Mouse (Mus musculus): ENCODE measurements around the gene Prpf40b. TPM values are rescaled to one million over a fixed set of nuclear protein-coding genes. Genes with fewer than 3 reads are reported as not detected.

Prpf40b gene
- polyA plus RNA-seq, 1 experiment from 2014 or later: 35.0 TPM

- Histone ChIP-seq H3K4me2 (replicated peaks) (no peak overlapping the region), H3K36me3 (peaks cover 35% of the 10 kb centered on the region), H3K9me3 (no peaks in the 10 kb centered on the region), H3K27ac (no peak overlapping the region), H3K4me1 (replicated peaks) (0 out of 2 replicates have a peak, but pooled peaks cover 3% of the 10 kb centered on the region), H3K4me3 (replicated peaks) (no peak overlapping the region), H3K9ac (no peak overlapping the region), H3K27me3 (replicated peaks) (no peaks in the 10 kb centered on the region)
- WGBS: 79% methylated on average over 9 of the region's 9 CpGs
- no peak for ATAC-seq
Observed at GRCm38 (mm10) chr15:99320978-99321377, 26.1 kb downstream of the Prpf40b start.

GRCm38 (mm10) chr15:99324151-99324550 is 29.3 kb downstream of the Prpf40b start:
- H3K4me2 ChIP-seq (replicated peaks): no peak overlapping the region
- 77% methylated on average over 9 of the region's 9 CpGs for WGBS
- H3K9me3 ChIP-seq: no peaks in the 10 kb centered on the region
- ATAC-seq: no peak
- no peak overlapping the region for H3K27ac ChIP-seq
- H3K4me1 ChIP-seq (replicated peaks): no peaks in the 10 kb centered on the region
- H3K4me3 ChIP-seq (replicated peaks): no peak overlapping the region
- no peaks in the 10 kb centered on the region for H3K27me3 ChIP-seq (replicated peaks)
- H3K36me3 ChIP-seq: peaks cover 23% of the 10 kb centered on the region
- no peak overlapping the region for H3K9ac ChIP-seq

GRCm38 (mm10) chr15:99325598-99325997 is 30.7 kb downstream of the Prpf40b start:
- Histone ChIP-seq H3K4me3 (replicated peaks) (no peak overlapping the region), H3K27ac (no peak overlapping the region), H3K36me3 (peaks cover 20% of the 10 kb centered on the region), H3K9ac (no peak overlapping the region), H3K9me3 (no peaks in the 10 kb centered on the region), H3K4me2 (replicated peaks) (no peak overlapping the region), H3K27me3 (replicated peaks) (no peaks in the 10 kb centered on the region), H3K4me1 (replicated peaks) (no peaks in the 10 kb centered on the region)
- WGBS: 90% methylated on average over 6 of the region's 6 CpGs
- no peak for ATAC-seq

GRCm38 (mm10) chr15:99326407-99326806 is 31.5 kb downstream of the Prpf40b start:
- H3K27ac ChIP-seq: 0 out of 2 replicates have a peak overlapping the region, but pooled peaks have one; percentile 11
- no peak overlapping the region for H3K4me3 ChIP-seq (replicated peaks)
- peaks cover 17% of the 10 kb centered on the region for H3K36me3 ChIP-seq
- H3K9me3 ChIP-seq: no peaks in the 10 kb centered on the region
- no peak overlapping the region for H3K9ac ChIP-seq
- H3K27me3 ChIP-seq (replicated peaks): no peaks in the 10 kb centered on the region
- ATAC-seq: no peak
- H3K4me2 ChIP-seq (replicated peaks): no peak overlapping the region
- H3K4me1 ChIP-seq (replicated peaks): no peaks in the 10 kb centered on the region
- 30% methylated on average over 2 of the region's 2 CpGs for WGBS

GRCm38 (mm10) chr15:99326959-99327358 is 32.1 kb downstream of the Prpf40b start:
- H3K9ac ChIP-seq: no peak overlapping the region
- 70% methylated on average over 1 of the region's 1 CpGs for WGBS
- H3K27ac ChIP-seq: no peak overlapping the region
- peaks cover 4% of the 10 kb centered on the region; the same call in 1 of the 2 replicates for H3K4me1 ChIP-seq (replicated peaks)
- no peak overlapping the region for H3K4me3 ChIP-seq (replicated peaks)
- no peak for ATAC-seq
- no peaks in the 10 kb centered on the region for H3K27me3 ChIP-seq (replicated peaks)
- no peak overlapping the region for H3K4me2 ChIP-seq (replicated peaks)
- no peaks in the 10 kb centered on the region for H3K9me3 ChIP-seq
- H3K36me3 ChIP-seq: peaks cover 12% of the 10 kb centered on the region; the same call in 1 of the 2 replicates

- H3K9me3 ChIP-seq: no peaks in the 10 kb centered on the region
- H3K9ac ChIP-seq: no peak overlapping the region
- no peak for ATAC-seq
- H3K36me3 ChIP-seq: peaks cover 8% of the 10 kb centered on the region; the same call in 1 of the 2 replicates
- no peak overlapping the region for H3K27ac ChIP-seq
- H3K4me2 ChIP-seq (replicated peaks): no peak overlapping the region
- H3K4me1 ChIP-seq (replicated peaks): peaks cover 15% of the 10 kb centered on the region
- WGBS: 96% methylated on average over 5 of the region's 5 CpGs
- no peaks in the 10 kb centered on the region for H3K27me3 ChIP-seq (replicated peaks)
- no peak overlapping the region for H3K4me3 ChIP-seq (replicated peaks)
Observed at GRCm38 (mm10) chr15:99328011-99328410, 33.1 kb downstream of the Prpf40b start.

GRCm38 (mm10) chr15:99330324-99330723 is 35.4 kb downstream of the Prpf40b start:
- Histone ChIP-seq H3K4me1 (replicated peaks) (peaks cover 31% of the 10 kb centered on the region), H3K27me3 (replicated peaks) (no peaks in the 10 kb centered on the region), H3K4me2 (replicated peaks) (no peak overlapping the region), H3K9me3 (no peaks in the 10 kb centered on the region), H3K4me3 (replicated peaks) (no peak overlapping the region), H3K27ac (no peak overlapping the region), H3K36me3 (peaks cover 3% of the 10 kb centered on the region; the same call in 1 of the 2 replicates), H3K9ac (no peak overlapping the region)
- WGBS: 87% methylated on average over 2 of the region's 2 CpGs
- ATAC-seq: no peak

GRCm38 (mm10) chr15:99331341-99331740 is 36.5 kb downstream of the Prpf40b start:
- Histone ChIP-seq H3K9me3 (no peaks in the 10 kb centered on the region), H3K4me2 (replicated peaks) (no peak overlapping the region), H3K36me3 (peaks cover 3% of the 10 kb centered on the region; the same call in 1 of the 2 replicates), H3K27me3 (replicated peaks) (no peaks in the 10 kb centered on the region), H3K4me3 (replicated peaks) (no peak overlapping the region), H3K4me1 (replicated peaks) (peaks cover 31% of the 10 kb centered on the region), H3K27ac (no peak overlapping the region), H3K9ac (no peak overlapping the region)
- 89% methylated on average over 5 of the region's 5 CpGs for WGBS
- ATAC-seq: no peak

GRCm38 (mm10) chr15:99332111-99332510 is 37.2 kb downstream of the Prpf40b start:
- Histone ChIP-seq H3K4me1 (replicated peaks) (peaks cover 31% of the 10 kb centered on the region), H3K27ac (peak overlapping the region; percentile 95), H3K9ac (no peak overlapping the region)

GRCm38 (mm10) chr15:99332921-99333675 is 38.2 kb downstream of the Prpf40b start:
- no peak overlapping the region for H3K9ac ChIP-seq
- H3K4me2 ChIP-seq (replicated peaks): peak overlapping the region; percentile 23; the same call in 1 of the 2 replicates
- 31% methylated on average over 9 of the region's 9 CpGs for WGBS
- H3K27ac ChIP-seq: peak overlapping the region; percentile 95
- no peaks in the 10 kb centered on the region for H3K27me3 ChIP-seq (replicated peaks)
- H3K4me1 ChIP-seq (replicated peaks): peaks cover 31% of the 10 kb centered on the region
- no peak overlapping the region for H3K4me3 ChIP-seq (replicated peaks)
- ATAC-seq: peak; percentile 87
- no peaks in the 10 kb centered on the region for H3K9me3 ChIP-seq
- H3K36me3 ChIP-seq: no peaks in the 10 kb centered on the region

More at GRCm38 (mm10) chr15:99332111-99332510, 37.2 kb downstream of the Prpf40b start:
- ATAC-seq: no peak
- H3K4me3 ChIP-seq (replicated peaks): no peak overlapping the region
- no peaks in the 10 kb centered on the region for H3K9me3 ChIP-seq
- no peaks in the 10 kb centered on the region for H3K27me3 ChIP-seq (replicated peaks)
- H3K36me3 ChIP-seq: peaks cover 3% of the 10 kb centered on the region; the same call in 1 of the 2 replicates
- H3K4me2 ChIP-seq (replicated peaks): no peak overlapping the region

GRCm38 (mm10) chr15:99333676-99334065 is 38.8 kb downstream of the Prpf40b start:
- peaks cover 31% of the 10 kb centered on the region for H3K4me1 ChIP-seq (replicated peaks)

GRCm38 (mm10) chr15:99334500-99334899 is 39.6 kb downstream of the Prpf40b start:
- no peaks in the 10 kb centered on the region for H3K9me3 ChIP-seq
- no peaks in the 10 kb centered on the region for H3K36me3 ChIP-seq
- H3K9ac ChIP-seq: no peak overlapping the region
- whole genome bisulfite sequencing: 54% methylated on average over 6 of the region's 6 CpGs
- ATAC-seq: no peak
- peaks cover 31% of the 10 kb centered on the region for H3K4me1 ChIP-seq (replicated peaks)
- no peaks in the 10 kb centered on the region for H3K27me3 ChIP-seq (replicated peaks)
- H3K27ac ChIP-seq: peak overlapping the region; percentile 66
- H3K4me2 ChIP-seq (replicated peaks): no peak overlapping the region
- no peak overlapping the region for H3K4me3 ChIP-seq (replicated peaks)

More at GRCm38 (mm10) chr15:99333676-99334065, 38.8 kb downstream of the Prpf40b start:
- Histone ChIP-seq H3K4me3 (replicated peaks) (no peak overlapping the region), H3K4me2 (replicated peaks) (peak overlapping the region; percentile 21; the same call in 1 of the 2 replicates), H3K27ac (peak overlapping the region; percentile 95), H3K36me3 (no peaks in the 10 kb centered on the region), H3K9me3 (no peaks in the 10 kb centered on the region), H3K9ac (peak overlapping the region; percentile 6; the same call in 1 of the 2 replicates), H3K27me3 (replicated peaks) (no peaks in the 10 kb centered on the region)
- ATAC-seq: peak; percentile 67; the same call in 1 of the 2 replicates
- WGBS: 74% methylated on average over 3 of the region's 3 CpGs

All from intestine, embryonic 15.5 days (tissue).